Mouse (Mus musculus) liver, postnatal 0 days (tissue): ENCODE results near the gene Afdn. TPM values are rescaled to one million over a fixed set of nuclear protein-coding genes. Genes with fewer than 3 reads are reported as not detected.
A peak's percentile ranks its signal among the peaks of the same experiment; 100 is the strongest.

Source experiments
- ATAC-seq: fragments of 200-750 bp; cut with Nextera tagmentation; 2 replicates; pipeline ENCODE4 v1.8.0; 2017; ENCODE audit warnings: mild to moderate bottlenecking, moderate library complexity
- DNase-seq: peaks from one replicate; pipeline ENCODE4 v3.0.0-alpha.2; 2016
- H3K27ac ChIP-seq: fragments of 300-500 bp; sonication (generic); 2 replicates; pipeline ENCODE4 v1.5.1; 2014; ENCODE audit warnings: antibody characterized with exemption, moderate library complexity, mild to moderate bottlenecking, low read depth
- H3K27me3 ChIP-seq: fragments of 300-500 bp; sonication (generic); 2 replicates; pipeline ENCODE4 v1.6.1; 2014; ENCODE audit warnings: low read length, control low read depth, mixed read lengths; ENCODE audit not compliant: insufficient read depth
- H3K36me3 ChIP-seq: fragments of 300-500 bp; sonication (generic); replicated peaks from 2 replicates; pipeline ENCODE4 v1.6.1; 2014; ENCODE audit warnings: mild to moderate bottlenecking, control low read depth, low read length, moderate library complexity, mixed read lengths; ENCODE audit not compliant: insufficient read depth
- H3K4me1 ChIP-seq: fragments of 300-500 bp; sonication (generic); 2 replicates; pipeline ENCODE4 v1.6.1; 2014; ENCODE audit warnings: antibody characterized with exemption, mild to moderate bottlenecking, control low read depth; ENCODE audit not compliant: insufficient read depth
- H3K4me2 ChIP-seq: fragments of 300-500 bp; sonication (generic); 2 replicates; pipeline ENCODE4 v1.6.1; 2014; ENCODE audit warnings: low read depth, mild to moderate bottlenecking, low read length, moderate library complexity, mixed read lengths
- H3K4me3 ChIP-seq: fragments of 300-500 bp; sonication (generic); 2 replicates; pipeline ENCODE4 v1.5.1; 2014; ENCODE audit warnings: low read depth, low read length
- H3K9ac ChIP-seq: fragments of 300-500 bp; sonication (generic); replicated peaks from 2 replicates; pipeline ENCODE4 v1.6.1; 2014; ENCODE audit warnings: mild to moderate bottlenecking, moderate library complexity
- H3K9me3 ChIP-seq: fragments of 300-500 bp; sonication (generic); 2 replicates; pipeline ENCODE4 v1.6.1; 2016; ENCODE audit warnings: mild to moderate bottlenecking, control low read depth, low read length, mixed read lengths
- CTCF ChIP-seq: sonication (generic); IDR thresholded peaks from 2 replicates; pipeline ENCODE4 v1.5.1; 2016; ENCODE audit warnings: antibody characterized with exemption, low read depth
- EP300 ChIP-seq: IDR thresholded peaks from 2 replicates; pipeline ENCODE4 v1.6.1; 2016; ENCODE audit warnings: antibody characterized with exemption, low read depth, mild to moderate bottlenecking
- WGBS: fragments of 180-500 bp; shearing (Covaris S2); extraction: QIAGEN DNeasy Blood & Tissue Kit; methylation state at CpG from one replicate; pipeline ENCODE4 v1.1.7; 2014; ENCODE audit not compliant: insufficient replicate concordance; 5-methylcytosine and 5-hydroxymethylcytosine counted together
- polyA plus RNA-seq: library from polyadenylated mRNA; unstranded; fragments of >200 nt; fragmentation: Nextera tagmentation; extraction: Ambion mirVana; gene quantifications from 2 replicates; pipeline ENCODE4 v1.2.1, GENCODE M21; 2015

The Afdn gene
- polyA plus RNA-seq, 1 experiment from 2014 or later, result 20.6 TPM

DNA sequence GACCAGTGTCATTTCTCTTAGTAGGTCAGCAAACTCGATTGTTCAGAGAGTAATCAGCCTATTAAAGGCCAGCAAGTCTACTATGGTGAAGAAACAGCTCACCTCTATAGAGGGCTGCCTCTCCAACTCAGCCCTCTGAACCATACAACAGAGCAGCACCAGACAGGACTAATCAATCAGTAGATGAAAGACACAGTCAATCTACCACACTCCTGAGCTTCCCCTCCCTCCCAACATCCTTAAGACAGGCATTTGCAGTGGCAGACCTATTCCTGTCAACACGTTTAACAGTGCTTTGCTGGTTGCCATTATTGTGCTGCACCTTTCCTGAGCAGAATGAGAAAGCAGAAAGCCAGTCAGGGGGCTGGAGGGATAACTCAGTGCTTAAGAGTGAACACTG lies 15.0 kb upstream of the Afdn start:
- WGBS, result 32% methylated on average over 2 of the region's 2 CpGs
- no peak overlapping the region for H3K27ac ChIP-seq
- 0 out of 2 replicates have a peak, but pooled peaks have one; percentile 19 for ATAC-seq

DNA sequence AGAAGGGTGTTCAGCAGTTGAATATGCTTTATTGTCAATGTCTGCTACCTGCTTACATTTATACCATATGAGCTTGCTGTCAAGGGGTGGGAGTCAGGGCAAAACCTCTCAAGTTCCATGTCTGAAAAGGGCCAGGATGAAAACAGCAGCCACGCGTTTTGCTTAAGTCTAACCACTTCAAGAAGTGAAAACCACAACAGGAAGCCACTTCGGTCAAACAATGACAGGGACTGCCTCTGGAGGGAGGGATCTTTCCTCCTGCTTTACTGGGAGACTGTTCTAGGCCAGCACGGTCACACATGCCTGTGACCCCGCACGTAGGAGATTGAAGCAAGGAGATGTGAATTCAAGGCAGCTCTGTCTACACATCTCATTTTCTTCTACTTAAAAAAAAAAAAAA lies 14.0 kb upstream of the Afdn start:
- Histone ChIP-seq H3K4me2 (no peak overlapping the region), H3K4me3 (no peak overlapping the region), H3K36me3 (no peaks in the 10 kb centered on the region), H3K9ac (no peak overlapping the region), H3K9me3 (no peaks in the 10 kb centered on the region), H3K4me1 (peaks cover 3% of the 10 kb centered on the region), H3K27ac (no peak overlapping the region), H3K27me3 (no peaks in the 10 kb centered on the region)
- no peak for TF ChIP-seq EP300
- no peak for TF ChIP-seq CTCF
- 25% methylated on average over 6 of the region's 6 CpGs for WGBS
- ATAC-seq (no peak), DNase-seq (no peak)

More for the DNA sequence above, 15.0 kb upstream of the Afdn start:
- Histone ChIP-seq H3K36me3 (no peaks in the 10 kb centered on the region), H3K9me3 (no peaks in the 10 kb centered on the region), H3K4me1 (peaks cover 3% of the 10 kb centered on the region), H3K4me3 (no peak overlapping the region), H3K9ac (no peak overlapping the region), H3K27me3 (no peaks in the 10 kb centered on the region), H3K4me2 (no peak overlapping the region)
- DNase-seq, result no peak
- TF ChIP-seq EP300 (no peak), CTCF (no peak)

DNA sequence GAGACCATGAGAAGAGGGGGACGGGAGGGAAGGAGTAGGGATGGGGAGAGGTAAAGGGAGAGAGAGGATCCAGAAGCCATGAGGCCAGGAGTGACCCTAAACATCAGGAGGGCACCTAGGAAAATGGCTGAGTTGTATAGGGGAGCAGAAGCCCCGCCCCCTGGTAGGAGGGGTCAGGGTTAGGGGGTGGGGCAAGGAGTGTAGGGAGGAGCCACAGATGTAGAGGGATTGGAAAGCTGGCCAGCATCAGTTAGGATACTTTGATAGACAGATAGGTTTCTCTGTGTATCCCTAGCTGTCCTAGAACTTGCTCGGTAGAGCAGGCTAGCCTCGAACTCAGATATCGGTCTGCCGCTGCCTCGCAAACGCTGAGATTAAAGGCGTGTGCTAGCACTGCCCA lies 12.7 kb upstream of the Afdn start:
- ATAC-seq, result no peak
- Histone ChIP-seq H3K4me3 (no peak overlapping the region), H3K9ac (no peak overlapping the region), H3K27ac (no peak overlapping the region), H3K4me1 (no peaks in the 10 kb centered on the region; the same call in 1 of the 2 replicates), H3K27me3 (no peaks in the 10 kb centered on the region), H3K36me3 (no peaks in the 10 kb centered on the region), H3K4me2 (no peak overlapping the region), H3K9me3 (no peaks in the 10 kb centered on the region)
- no peak for TF ChIP-seq EP300
- TF ChIP-seq CTCF, result no peak
- DNase-seq, result no peak
- WGBS, result 81% methylated on average over 9 of the region's 9 CpGs

DNA sequence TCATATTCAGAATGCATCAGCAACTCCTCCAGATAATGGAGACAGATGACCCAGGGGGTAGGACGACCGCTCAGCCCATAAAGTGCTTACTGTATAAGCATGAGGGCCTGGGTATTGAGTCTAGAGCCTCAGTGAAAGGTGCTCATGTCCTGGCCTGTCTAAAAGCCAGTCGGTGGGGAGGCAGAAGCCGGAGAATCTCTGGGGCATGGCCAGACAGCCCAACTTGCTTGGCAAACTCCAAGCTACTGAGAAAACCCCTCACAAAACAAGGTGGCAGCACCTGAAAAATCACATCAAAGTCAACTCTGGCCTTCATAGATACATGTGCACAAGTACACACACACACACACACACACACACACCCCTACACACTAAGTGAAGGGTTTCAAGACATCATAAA lies 11.3 kb upstream of the Afdn start:
- no peak overlapping the region for H3K27ac ChIP-seq
- H3K36me3 ChIP-seq, result no peaks in the 10 kb centered on the region
- no peaks in the 10 kb centered on the region for H3K4me1 ChIP-seq
- H3K4me3 ChIP-seq, result no peak overlapping the region
- TF ChIP-seq EP300 (no peak), CTCF (no peak)
- no peaks in the 10 kb centered on the region for H3K9me3 ChIP-seq
- no peak for DNase-seq
- no peak for ATAC-seq
- H3K27me3 ChIP-seq, result no peaks in the 10 kb centered on the region
- WGBS, result 79% methylated on average over 4 of the region's 4 CpGs
- H3K9ac ChIP-seq, result no peak overlapping the region
- no peak overlapping the region for H3K4me2 ChIP-seq

DNA sequence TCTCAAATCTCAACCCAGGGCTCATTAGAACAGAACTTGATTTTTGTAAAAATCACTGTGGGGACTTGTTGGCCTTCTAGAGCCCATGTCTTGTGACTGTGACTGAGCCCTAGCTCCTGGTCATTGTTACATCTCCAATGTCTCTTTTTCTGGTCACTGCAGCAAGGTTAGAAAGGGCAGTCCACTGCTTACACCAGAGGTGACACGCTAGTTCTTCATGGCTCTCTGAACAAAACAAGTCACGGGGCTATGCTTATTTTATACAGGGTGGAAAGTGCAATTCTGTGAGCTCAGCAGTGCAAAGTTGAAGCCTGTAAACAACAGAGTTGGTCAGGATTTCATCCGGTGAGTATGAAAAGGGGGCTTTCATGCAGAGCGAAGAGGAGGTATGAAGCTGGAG lies 6.4 kb upstream of the Afdn start:
- ATAC-seq (no peak), DNase-seq (no peak)
- Histone ChIP-seq H3K4me2 (no peak overlapping the region), H3K4me1 (no peaks in the 10 kb centered on the region), H3K9ac (no peak overlapping the region), H3K4me3 (no peak overlapping the region), H3K36me3 (no peaks in the 10 kb centered on the region), H3K9me3 (no peaks in the 10 kb centered on the region), H3K27ac (no peak overlapping the region), H3K27me3 (no peaks in the 10 kb centered on the region)
- WGBS, result 73% methylated on average over 4 of the region's 4 CpGs
- TF ChIP-seq CTCF, result no peak
- TF ChIP-seq EP300, result no peak

DNA sequence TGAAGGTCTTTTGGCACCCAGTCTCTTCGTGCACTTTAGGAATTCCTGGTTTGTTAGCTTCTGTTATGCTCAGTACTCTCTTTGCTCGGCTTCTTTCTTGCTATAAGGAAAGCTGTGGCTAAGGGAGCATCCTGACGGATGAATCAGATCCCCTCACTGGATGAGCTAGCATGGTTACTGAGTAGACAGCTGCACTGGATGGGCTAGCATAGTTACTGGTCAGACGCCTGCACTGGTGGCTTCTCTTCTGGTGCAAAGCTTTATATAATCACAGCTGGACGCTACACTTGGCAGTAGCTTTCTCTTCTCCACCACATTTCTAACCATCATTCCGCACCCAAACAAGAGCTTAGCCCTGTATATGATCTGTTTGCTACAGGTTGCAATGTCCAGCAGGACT lies 5.4 kb upstream of the Afdn start:
- ATAC-seq, result no peak
- Histone ChIP-seq H3K36me3 (no peaks in the 10 kb centered on the region), H3K9me3 (no peaks in the 10 kb centered on the region), H3K4me3 (no peak overlapping the region), H3K9ac (no peak overlapping the region), H3K27me3 (peaks cover 5% of the 10 kb centered on the region; the same call in 1 of the 2 replicates), H3K4me2 (no peak overlapping the region), H3K4me1 (no peaks in the 10 kb centered on the region), H3K27ac (no peak overlapping the region)
- TF ChIP-seq EP300, result no peak
- TF ChIP-seq CTCF, result no peak
- DNase-seq, result no peak
- 61% methylated on average over 6 of the region's 6 CpGs for WGBS

DNA sequence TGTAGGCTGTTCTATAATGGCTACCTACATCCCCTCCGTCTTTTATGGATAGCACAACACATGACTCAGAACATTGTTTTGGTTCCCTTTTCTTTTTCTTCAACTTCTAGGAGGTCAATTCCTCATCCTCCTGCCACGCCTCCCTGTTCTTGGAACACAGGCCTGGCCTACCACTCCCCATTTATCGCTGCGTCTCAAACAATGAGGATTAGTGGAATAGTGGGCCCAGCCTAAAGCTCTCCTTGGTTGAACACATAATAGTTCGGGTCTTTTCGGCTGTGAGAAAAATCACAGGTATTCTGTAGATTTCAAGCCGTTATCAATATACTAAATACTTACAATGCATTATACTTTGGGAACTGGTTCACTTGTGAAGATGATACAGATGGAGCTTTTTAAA lies 1.8 kb upstream of the Afdn start:
- ATAC-seq (no peak), DNase-seq (no peak)
- Histone ChIP-seq H3K36me3 (no peaks in the 10 kb centered on the region), H3K9ac (no peak overlapping the region), H3K4me1 (peaks cover 3% of the 10 kb centered on the region; the same call in 1 of the 2 replicates), H3K27me3 (peaks cover 18% of the 10 kb centered on the region), H3K4me3 (no peak overlapping the region), H3K27ac (0 out of 2 replicates have a peak overlapping the region, but pooled peaks have one; percentile 81), H3K9me3 (no peaks in the 10 kb centered on the region), H3K4me2 (no peak overlapping the region)
- WGBS, result 77% methylated on average over 7 of the region's 7 CpGs
- no peak for TF ChIP-seq EP300
- TF ChIP-seq CTCF, result no peak
